Mouse (Mus musculus) C2C12 (cell line): Measurements from ENCODE around the gene Khdc3. TPM values are rescaled to one million over a fixed set of nuclear protein-coding genes. Genes with fewer than 3 reads are reported as not detected.

Experiments
- H3K27me3 ChIP-seq: one replicate; pipeline ENCODE4 v1.6.1; 2011; ENCODE audit not compliant: control insufficient read depth, insufficient read depth, insufficient read length
- H3K36me3 ChIP-seq: one replicate; pipeline ENCODE4 v1.6.1; 2011; ENCODE audit not compliant: control insufficient read depth, insufficient read depth
- H3K4me3 ChIP-seq: one replicate; pipeline ENCODE4 v1.5.1; 2011; ENCODE audit warnings: mild to moderate bottlenecking, control low read depth; ENCODE audit not compliant: poor library complexity, insufficient read depth, severe bottlenecking
- H3K79me2 ChIP-seq: one replicate; pipeline ENCODE4 v1.6.1; 2011; ENCODE audit not compliant: control insufficient read depth, insufficient read depth
- H3K79me3 ChIP-seq: one replicate; pipeline ENCODE4 v1.6.1; 2011; ENCODE audit warnings: low read depth, control low read depth
- H3ac ChIP-seq: one replicate; pipeline ENCODE3; 2011; ENCODE audit warnings: low read depth; ENCODE audit not compliant: control insufficient read depth, insufficient read length
- CEBPB ChIP-seq: IDR thresholded peaks from one replicate; pipeline ENCODE4 v1.6.1; 2011; ENCODE audit warnings: low read depth, mild to moderate bottlenecking, control low read depth, moderate library complexity
- CTCF ChIP-seq: IDR thresholded peaks from one replicate; pipeline ENCODE4 v1.5.1; 2011; ENCODE audit not compliant: control insufficient read depth, insufficient read depth, insufficient read length
- FOSL1 ChIP-seq: IDR thresholded peaks from one replicate; pipeline ENCODE4 v1.8.0; 2011; ENCODE audit warnings: mild to moderate bottlenecking, low read length; ENCODE audit not compliant: poor library complexity, insufficient read depth, severe bottlenecking
- MAX ChIP-seq: IDR thresholded peaks from one replicate; pipeline ENCODE4 v1.6.1; 2011; ENCODE audit warnings: mild to moderate bottlenecking, control low read depth
- MYOD1 ChIP-seq: IDR thresholded peaks from one replicate; pipeline ENCODE4 v1.6.1; 2011; ENCODE audit warnings: low read depth; ENCODE audit not compliant: control insufficient read depth, insufficient read length
- MYOG ChIP-seq: IDR thresholded peaks from one replicate; pipeline ENCODE4 v1.6.1; 2011; ENCODE audit not compliant: control insufficient read depth, insufficient read length; ENCODE audit errors: extremely low read depth
- USF1 ChIP-seq: IDR thresholded peaks from one replicate; pipeline ENCODE4 v1.6.1; 2011; ENCODE audit warnings: low read depth, mild to moderate bottlenecking, control low read depth, moderate library complexity
- polyA plus RNA-seq: library from polyadenylated mRNA; unstranded; fragments of >200 nt; fragmentation: generic; extraction: Trizol; gene quantifications from one replicate; pipeline ENCODE4 v1.2.1, GENCODE M21; 2012; ENCODE audit warnings: missing spikeins

Gene Khdc3
- polyA plus RNA-seq, 1 experiment: not detected

- no peaks in the 10 kb centered on the region for H3K36me3 ChIP-seq
- TF ChIP-seq USF1 (no peak), MYOD1 (no peak), MYOG (no peak), CEBPB (no peak), FOSL1 (no peak), MAX (no peak), CTCF (no peak)
These were observed 21.8 kb upstream of the Khdc3 start for GRCm38 (mm10) chr9:73079801-73080325.

GRCm38 (mm10) chr9:73082291-73083000 lies 19.2 kb upstream of the Khdc3 start:
- Histone ChIP-seq H3ac (no peak overlapping the region), H3K27me3 (peaks cover 19% of the 10 kb centered on the region), H3K4me3 (no peak overlapping the region), H3K79me2 (no peaks in the 10 kb centered on the region), H3K36me3 (no peaks in the 10 kb centered on the region), H3K79me3 (no peaks in the 10 kb centered on the region)
- TF ChIP-seq MYOG (no peak), FOSL1 (no peak), CTCF (no peak), MYOD1 (no peak), USF1 (no peak), MAX (no peak), CEBPB (no peak)

More at GRCm38 (mm10) chr9:73079801-73080325, 21.8 kb upstream of the Khdc3 start:
- H3K79me2 ChIP-seq: no peaks in the 10 kb centered on the region
- H3K4me3 ChIP-seq: no peak overlapping the region
- peaks cover 29% of the 10 kb centered on the region for H3K27me3 ChIP-seq
- no peaks in the 10 kb centered on the region for H3K79me3 ChIP-seq
- H3ac ChIP-seq: no peak overlapping the region

- Histone ChIP-seq H3K79me2 (no peaks in the 10 kb centered on the region), H3K27me3 (peaks cover 20% of the 10 kb centered on the region), H3K36me3 (no peaks in the 10 kb centered on the region), H3K4me3 (no peak overlapping the region), H3ac (no peak overlapping the region), H3K79me3 (no peaks in the 10 kb centered on the region)
- no peak for TF ChIP-seq CTCF
- TF ChIP-seq USF1: no peak
- no peak for TF ChIP-seq CEBPB
- TF ChIP-seq MYOG: no peak
- no peak for TF ChIP-seq MAX
- no peak for TF ChIP-seq MYOD1
- TF ChIP-seq FOSL1: no peak
These were observed 17.7 kb upstream of the Khdc3 start for GRCm38 (mm10) chr9:73083956-73084355.

- Histone ChIP-seq H3K36me3 (no peaks in the 10 kb centered on the region), H3K79me3 (no peaks in the 10 kb centered on the region), H3K4me3 (no peak overlapping the region), H3K27me3 (peaks cover 31% of the 10 kb centered on the region), H3K79me2 (no peaks in the 10 kb centered on the region), H3ac (no peak overlapping the region)
- TF ChIP-seq CTCF: no peak
- no peak for TF ChIP-seq CEBPB
- TF ChIP-seq MAX: no peak
- TF ChIP-seq USF1: no peak
- no peak for TF ChIP-seq MYOG
- no peak for TF ChIP-seq MYOD1
- TF ChIP-seq FOSL1: no peak
These were observed 15.8 kb upstream of the Khdc3 start for GRCm38 (mm10) chr9:73085845-73086244.

GRCm38 (mm10) chr9:73087121-73087520 lies 14.5 kb upstream of the Khdc3 start:
- H3K27me3 ChIP-seq: peaks cover 30% of the 10 kb centered on the region
- TF ChIP-seq MAX: no peak
- no peak for TF ChIP-seq USF1
- no peak for TF ChIP-seq MYOD1
- no peak for TF ChIP-seq CTCF
- no peak for TF ChIP-seq CEBPB
- TF ChIP-seq FOSL1: no peak
- no peak for TF ChIP-seq MYOG

GRCm38 (mm10) chr9:73087581-73087980 lies 14.1 kb upstream of the Khdc3 start:
- no peaks in the 10 kb centered on the region for H3K79me2 ChIP-seq
- peaks cover 25% of the 10 kb centered on the region for H3K27me3 ChIP-seq
- H3ac ChIP-seq: no peak overlapping the region
- no peaks in the 10 kb centered on the region for H3K36me3 ChIP-seq
- no peak overlapping the region for H3K4me3 ChIP-seq
- TF ChIP-seq MYOG: no peak
- no peak for TF ChIP-seq USF1
- TF ChIP-seq FOSL1: no peak
- no peak for TF ChIP-seq MAX
- TF ChIP-seq MYOD1: no peak
- no peak for TF ChIP-seq CEBPB
- no peak for TF ChIP-seq CTCF
- H3K79me3 ChIP-seq: no peaks in the 10 kb centered on the region

More at GRCm38 (mm10) chr9:73087121-73087520, 14.5 kb upstream of the Khdc3 start:
- H3ac ChIP-seq: no peak overlapping the region
- no peaks in the 10 kb centered on the region for H3K79me2 ChIP-seq
- no peak overlapping the region for H3K4me3 ChIP-seq
- H3K36me3 ChIP-seq: no peaks in the 10 kb centered on the region
- no peaks in the 10 kb centered on the region for H3K79me3 ChIP-seq
